Mouse (Mus musculus): ENCODE results near the gene Terb2. TPM values are rescaled to one million over a fixed set of nuclear protein-coding genes. Genes with fewer than 3 reads are reported as not detected.

Terb2 gene
- total RNA-seq, 2 experiments from 2014 or later, result not detected

DNA sequence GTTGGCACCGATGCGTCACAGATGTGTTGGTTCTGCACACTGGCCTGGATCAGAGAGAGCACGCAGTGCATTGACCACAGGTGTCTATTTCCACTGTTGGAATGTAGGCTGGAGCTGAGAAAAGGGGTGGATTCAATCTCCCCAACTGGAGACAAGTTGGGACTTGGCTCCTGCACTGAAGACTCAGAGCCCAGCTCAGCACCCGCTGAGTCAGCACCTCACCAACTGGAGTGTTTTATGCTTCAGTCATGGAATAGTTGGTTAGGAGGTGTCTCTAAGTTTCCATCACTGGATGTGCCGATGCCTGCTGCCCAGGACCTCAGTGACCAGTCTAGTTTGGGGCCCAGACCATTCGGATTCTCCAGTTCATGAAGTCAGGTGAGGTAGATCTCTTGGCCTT, 44.3 kb downstream of the Terb2 start:
- no peak for DNase-seq (ENCODE audit: extremely low spot score in 1 of 2, low spot score in 1 of 2)

DNA sequence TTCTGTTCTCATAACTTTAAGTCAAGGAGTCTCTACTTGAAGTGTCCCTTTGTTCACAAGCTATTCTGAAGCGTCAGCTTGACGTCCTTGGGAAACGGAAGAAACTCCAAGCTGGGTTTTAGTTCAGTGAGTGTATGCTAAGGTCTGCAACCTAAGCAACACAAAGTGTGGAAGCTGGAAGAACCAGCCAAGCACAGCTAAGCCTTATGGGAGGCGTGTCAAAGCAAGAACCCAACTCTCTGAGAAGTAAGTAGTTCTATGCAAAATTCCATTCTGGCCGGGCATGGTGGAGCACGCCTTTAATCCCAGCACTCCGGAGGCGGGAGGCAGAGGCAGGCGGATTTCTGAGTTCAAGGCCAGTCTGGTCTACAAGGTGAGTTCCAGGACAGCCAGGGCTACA, 45.5 kb downstream of the Terb2 start:
- no peak for DNase-seq (ENCODE audit: extremely low spot score in 1 of 2, low spot score in 1 of 2)

DNA sequence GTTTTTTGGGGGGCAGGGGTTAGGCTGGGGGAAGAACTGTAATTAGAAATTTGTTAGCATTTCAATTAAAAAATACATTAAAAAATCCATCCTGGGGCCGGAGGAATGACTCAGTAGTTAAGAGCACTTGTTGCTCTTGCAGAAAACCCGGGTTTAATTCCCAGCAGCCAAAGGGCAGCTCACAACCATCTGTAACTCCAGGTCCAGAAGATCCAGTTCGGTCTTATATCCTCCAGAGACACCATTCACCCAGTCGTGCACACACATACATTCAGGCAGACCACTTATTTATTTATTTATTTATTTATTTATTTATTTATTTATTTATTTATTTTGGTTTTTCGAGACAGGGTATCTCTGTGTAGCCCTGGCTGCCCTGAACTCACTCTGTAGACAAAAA, 47.3 kb downstream of the Terb2 start:
- DNase-seq (ENCODE audit: extremely low spot score in 1 of 2, low spot score in 1 of 2), result no peak

DNA sequence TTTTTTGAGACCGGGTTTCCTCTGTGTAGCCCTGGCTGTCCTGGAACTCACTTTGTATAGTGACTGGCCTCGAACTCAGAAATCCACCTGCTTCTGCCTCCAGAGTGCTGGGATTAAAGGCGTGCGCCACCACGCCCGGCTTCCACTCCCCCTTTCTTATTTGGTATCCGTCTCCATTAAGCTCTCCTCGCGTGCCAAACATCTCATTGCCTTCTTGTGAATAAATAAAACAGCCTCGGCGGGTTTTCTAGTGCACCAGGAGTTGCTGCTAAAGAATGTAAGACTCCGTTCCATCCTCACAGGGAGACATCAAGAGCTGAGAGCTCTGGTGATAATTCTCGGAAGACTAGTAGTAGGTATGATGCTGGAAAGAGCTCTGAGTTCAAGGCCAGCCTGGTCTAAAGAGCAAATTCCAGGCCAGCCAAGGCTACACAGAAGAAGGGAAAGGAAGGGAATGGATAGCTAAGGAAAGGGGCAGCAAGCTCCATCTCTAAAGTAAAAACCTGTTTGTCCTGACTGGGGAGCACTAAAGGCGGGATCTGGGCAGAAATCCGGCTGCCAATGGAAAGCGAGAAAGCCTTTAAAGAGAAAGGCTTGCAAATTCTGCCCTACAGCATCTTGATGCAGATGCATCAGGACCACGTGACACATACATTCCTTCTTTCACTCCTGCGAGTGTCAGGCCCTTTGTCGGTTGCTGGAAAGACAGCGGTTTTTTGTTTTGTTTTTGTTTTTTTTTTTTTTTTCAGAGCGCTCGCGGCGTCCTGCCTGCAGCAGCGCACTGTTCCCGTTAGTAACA, 47.9 kb downstream of the Terb2 start:
- peak; percentile 9 to 10 for DNase-seq (ENCODE audit: extremely low spot score in 1 of 2, low spot score in 1 of 2)

DNA sequence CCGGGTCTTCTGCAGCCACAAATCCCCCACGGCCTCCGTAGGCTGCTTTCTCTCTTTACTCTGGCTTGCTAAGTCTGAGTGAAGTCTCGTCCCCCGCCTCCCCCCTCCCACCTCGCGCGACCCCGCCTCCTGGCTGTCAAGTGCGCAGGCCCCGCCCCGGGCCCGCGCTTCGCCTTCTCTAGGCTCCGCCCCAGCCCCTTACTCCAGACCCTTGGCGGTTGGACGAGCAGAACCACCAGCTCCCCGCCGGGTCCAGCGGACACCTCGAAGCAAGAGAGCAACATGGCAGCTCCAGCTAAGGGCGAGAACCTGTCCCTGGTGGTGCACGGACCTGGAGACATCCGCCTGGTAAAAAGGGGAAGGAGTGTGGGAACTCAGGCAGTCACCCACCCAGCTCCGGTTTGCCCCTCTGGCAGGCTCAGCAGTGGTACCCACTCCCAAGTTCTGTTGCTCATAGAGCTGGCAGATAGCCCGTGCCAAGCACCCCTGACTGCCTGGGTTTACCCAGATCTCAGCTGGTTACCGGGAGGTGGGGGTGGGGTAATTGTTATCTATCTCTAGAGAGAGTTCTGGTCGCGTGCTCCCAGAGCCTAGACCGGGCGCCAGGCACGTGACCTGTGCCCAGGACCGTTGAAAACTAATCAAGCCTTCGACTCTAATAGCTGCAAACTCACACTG, 48.7 kb downstream of the Terb2 start, which contains the start of gene Sord:
Sord (plus strand) TSS at position 139 of the 678 bp plus-strand sequence.
- peak; percentile 65 to 67 for DNase-seq (ENCODE audit: extremely low spot score in 1 of 2, low spot score in 1 of 2)

DNA sequence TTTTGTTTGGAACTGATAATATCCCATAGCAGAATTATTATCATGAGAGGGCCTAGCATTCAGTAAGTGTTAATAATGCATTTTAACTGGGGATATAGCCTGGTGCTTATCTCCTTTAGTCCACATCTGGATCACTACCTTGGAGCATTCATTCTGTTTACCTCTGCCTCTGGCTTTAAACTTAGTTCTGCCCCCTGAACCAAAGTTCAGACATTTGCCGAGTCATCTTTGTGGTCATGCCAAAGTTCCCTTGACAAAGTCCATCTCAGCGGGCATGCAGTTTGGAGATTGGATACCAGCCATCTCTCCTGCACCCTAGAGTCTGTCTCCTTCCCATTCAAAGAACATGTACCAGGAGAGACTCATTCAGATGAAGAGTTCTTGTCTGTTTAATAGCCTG, 49.4 kb downstream of the Terb2 start:
- no peak for DNase-seq (ENCODE audit: extremely low spot score in 1 of 2, low spot score in 1 of 2)

DNA sequence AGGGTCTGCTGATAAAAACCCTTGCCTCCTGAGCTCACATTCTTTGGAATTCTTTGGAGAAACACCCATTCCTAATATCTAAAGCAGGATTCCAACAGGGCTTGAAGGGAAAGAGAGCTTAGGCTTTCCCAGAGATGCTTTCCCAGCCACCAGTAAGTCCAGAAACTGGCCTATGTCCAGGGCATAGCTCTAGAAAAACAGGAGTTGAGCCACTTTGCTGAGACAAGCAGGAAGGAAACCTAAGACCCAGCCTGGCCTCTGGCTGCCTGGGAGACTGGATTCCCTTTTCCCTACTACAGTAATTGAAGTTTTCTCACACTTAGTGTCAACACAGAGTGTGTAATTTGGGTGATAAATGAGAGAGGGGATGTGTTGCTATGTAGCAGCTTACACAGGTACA, 50.2 kb downstream of the Terb2 start:
- no peak for DNase-seq (ENCODE audit: extremely low spot score in 1 of 2, low spot score in 1 of 2)

DNA sequence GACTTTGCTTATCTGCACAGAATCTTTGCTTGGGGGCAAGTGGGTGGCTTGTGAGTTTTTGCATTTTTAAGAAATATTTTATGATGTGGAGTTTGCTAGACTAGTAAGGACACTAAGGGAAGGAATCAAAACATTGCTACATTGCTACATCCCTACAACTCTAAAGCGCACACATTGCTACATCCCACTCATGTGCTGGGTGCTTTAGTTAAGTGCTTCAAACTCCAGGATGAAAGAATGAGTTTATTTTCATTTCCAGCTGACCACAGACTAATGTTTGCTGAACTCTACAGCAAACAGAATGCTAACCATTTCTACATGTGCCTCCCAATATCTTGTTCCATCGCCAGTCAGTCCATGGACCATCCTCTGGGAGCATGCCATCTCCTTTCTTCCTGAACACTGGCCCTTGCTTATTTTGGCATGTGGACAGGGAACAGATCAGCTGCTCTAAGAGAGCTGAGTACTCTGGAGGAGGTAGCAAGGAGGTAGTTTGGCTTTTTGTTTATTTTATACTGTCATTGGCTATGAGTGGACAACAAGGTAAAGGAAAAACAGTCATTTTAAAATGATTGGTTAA, 51.9 kb downstream of the Terb2 start:
- DNase-seq (ENCODE audit: extremely low spot score in 1 of 2, low spot score in 1 of 2), result no peak

DNA sequence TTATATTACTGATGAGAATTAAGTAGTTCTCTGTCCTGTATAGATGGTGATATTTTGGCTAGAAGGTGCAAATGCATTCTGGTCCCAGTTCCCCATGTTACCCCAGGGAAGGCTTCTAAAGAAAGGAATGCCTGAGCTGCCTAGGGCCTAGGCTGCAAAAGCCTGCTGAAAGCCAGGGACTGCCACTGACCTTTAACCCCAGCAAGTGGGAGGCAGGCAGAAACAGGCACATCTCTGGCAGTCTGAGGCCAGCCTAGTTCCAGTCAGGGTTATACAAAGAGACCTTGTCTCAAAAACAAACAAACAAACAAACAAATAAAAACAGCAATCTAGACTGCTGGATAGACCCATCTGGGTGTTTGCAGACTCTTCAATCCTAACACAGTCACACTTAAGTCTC, 54.7 kb downstream of the Terb2 start:
- DNase-seq (ENCODE audit: extremely low spot score in 1 of 2, low spot score in 1 of 2), result no peak

DNA sequence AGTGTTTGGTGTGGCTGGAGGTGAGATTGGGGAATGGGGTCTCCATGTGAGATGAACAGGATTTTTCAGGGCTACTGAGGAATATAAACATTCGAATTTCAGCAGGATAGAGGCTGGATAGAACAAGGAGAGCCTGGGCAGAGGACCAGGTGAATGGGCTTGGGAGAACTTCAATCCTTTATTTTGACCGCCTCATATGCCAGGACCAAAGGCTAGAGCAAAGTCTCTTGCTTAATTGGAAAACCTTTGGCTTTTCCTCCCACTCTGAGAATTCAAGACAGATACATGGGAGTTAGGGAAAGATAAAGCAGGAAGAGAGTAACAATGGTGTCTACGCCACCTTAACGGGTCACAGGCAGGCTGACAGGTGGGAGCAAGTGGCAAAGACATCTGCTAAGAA, 55.2 kb downstream of the Terb2 start:
- no peak for DNase-seq (ENCODE audit: extremely low spot score in 1 of 2, low spot score in 1 of 2)

DNA sequence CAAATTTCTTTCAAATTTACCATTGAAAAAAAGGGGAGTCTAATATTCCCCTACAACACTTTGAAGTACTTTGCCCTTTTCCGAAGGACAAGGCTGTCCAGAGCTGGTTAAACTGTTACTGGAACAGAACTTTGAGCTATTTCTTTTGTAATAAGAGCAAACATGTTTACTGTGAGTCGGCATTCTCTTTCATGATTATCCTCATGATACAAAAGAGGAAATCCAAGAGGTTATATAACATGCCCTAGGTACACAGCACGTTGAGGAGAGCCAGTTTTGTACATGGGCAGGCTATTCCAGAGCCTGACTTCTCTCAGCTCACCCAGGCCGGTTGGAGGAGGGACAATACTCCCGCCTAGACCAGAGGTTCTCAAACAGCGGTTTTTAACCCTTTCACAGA, 55.9 kb downstream of the Terb2 start:
- DNase-seq (ENCODE audit: extremely low spot score in 1 of 2, low spot score in 1 of 2), result no peak

DNA sequence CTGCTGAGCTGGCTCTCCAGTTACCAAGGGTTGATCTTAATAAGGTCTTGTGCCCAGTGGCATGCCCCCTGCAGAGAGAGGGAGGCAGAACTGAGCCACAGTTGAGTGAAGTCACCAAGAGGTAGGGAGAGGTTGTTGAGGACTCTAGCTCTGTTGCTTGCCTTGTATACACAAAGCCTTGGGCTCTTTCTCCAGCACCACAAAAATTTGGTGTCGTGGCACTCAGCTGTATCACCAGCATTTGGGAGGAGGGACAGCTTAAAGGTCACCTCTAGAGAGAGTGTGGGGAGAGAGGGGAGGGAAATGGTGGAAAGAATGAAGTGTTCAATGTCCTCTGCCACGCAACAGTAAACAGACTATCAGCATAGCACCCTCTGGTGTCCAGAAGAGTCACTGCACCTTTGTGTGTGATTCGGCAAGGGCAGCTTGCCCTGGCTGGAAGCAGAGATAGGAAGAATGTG, 57.6 kb downstream of the Terb2 start:
- peak; percentile 49 to 72 for DNase-seq (ENCODE audit: extremely low spot score in 1 of 2, low spot score in 1 of 2)

DNA sequence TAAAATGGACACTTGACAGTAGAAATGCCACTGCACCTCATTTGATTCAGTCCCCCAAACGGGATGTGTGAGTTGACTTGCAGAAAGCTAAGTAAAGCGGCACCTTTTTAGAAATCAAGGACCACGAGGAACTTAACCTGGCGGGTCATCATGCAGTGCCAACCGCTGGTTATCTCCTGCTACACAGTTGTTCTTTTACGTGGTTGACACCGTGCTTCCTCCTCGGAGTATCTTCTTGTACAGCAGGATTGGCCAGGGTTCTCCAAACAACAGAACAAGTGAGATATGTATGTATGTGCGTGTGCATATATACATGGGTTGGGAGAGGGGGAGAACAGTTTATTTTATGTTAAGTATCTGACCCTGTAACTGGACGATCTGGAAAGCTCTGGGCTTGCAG, 61.7 kb downstream of the Terb2 start:
- no peak for DNase-seq (ENCODE audit: extremely low spot score in 1 of 2, low spot score in 1 of 2)

DNA sequence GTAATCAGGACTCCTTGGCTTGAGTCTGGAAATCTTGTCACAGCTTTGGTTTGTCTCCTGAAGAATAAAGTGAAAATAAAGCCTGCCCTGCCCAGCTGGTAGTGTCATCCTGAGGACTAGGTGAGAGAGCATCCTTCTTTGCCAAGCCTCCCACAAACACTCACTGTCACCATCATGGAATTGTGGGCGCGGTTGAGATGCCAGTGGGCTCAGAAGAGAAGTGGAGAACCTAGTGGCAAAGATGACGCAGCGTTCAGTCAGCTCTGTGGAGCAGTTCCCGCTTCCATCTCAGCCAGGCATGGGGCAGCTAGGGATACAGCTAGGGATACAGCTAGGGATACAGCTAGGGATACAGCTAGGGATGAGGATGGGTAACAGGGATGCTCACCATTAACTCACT, 69.9 kb downstream of the Terb2 start:
- DNase-seq (ENCODE audit: extremely low spot score in 1 of 2, low spot score in 1 of 2), result no peak

Other genes with a start within 250 kb of the Terb2 start
- 10 to 100 TPM; 33.0 to 33.1 TPM for gene Ctdspl2, start 230.3 kb upstream of the Terb2 start, total RNA-seq (2021)
- under 1 TPM; 0.26 to 0.27 TPM for gene Mageb3, start 230.2 kb upstream of the Terb2 start, total RNA-seq (2021)
- gene Eif3j1, start 157.7 kb upstream of the Terb2 start, total RNA-seq (2021), result 10 to 100 TPM; 19.1 to 19.8 TPM
- 10 to 100 TPM; 15.4 to 17.1 TPM for gene Spg11, start 67.9 kb upstream of the Terb2 start, total RNA-seq (2021)
- 100 to 1,000 TPM in 1 of 2 experiments, 10 to 100 TPM in 1; 99.1 to 104 TPM for gene B2m, start 38.6 kb upstream of the Terb2 start, total RNA-seq (2021)
- gene Trim69, start 25.6 kb upstream of the Terb2 start, total RNA-seq (2021), result not detected
- not detected for gene Patl2, start 83 bp upstream of the Terb2 start, total RNA-seq (2021)
- 10 to 100 TPM; 15.9 to 18.5 TPM for gene Sord, start 48.5 kb downstream of the Terb2 start, total RNA-seq (2021)
- under 1 TPM in 1 of 2 experiments, not detected in 1; 0.07 TPM for gene Duox2, start 112.2 kb downstream of the Terb2 start, total RNA-seq (2021)
- gene Duoxa2, start 112.6 kb downstream of the Terb2 start, total RNA-seq (2021), result not detected
- gene Duoxa1, start 127.5 kb downstream of the Terb2 start, total RNA-seq (2021), result not detected
- not detected for gene Duox1, start 129.4 kb downstream of the Terb2 start, total RNA-seq (2021)
- gene Shf, start 182.9 kb downstream of the Terb2 start, total RNA-seq (2021), result 10 to 100 TPM; 60.7 to 62.2 TPM
- under 1 TPM in 1 of 2 experiments, not detected in 1; 0.12 TPM for gene Slc28a2, start 240.2 kb downstream of the Terb2 start, total RNA-seq (2021)

All from layer of hippocampus, postnatal 25 days (tissue).